Mouse (Mus musculus) adipocyte (in vitro differentiated cells): Measurements from ENCODE around the gene Zc3h10.
"Not testable (repeated sequence)": the region's sequence is repeated elsewhere in the genome, so short reads cannot be mapped to it uniquely, and the experiment has no call there.

Experiments
- DNase-seq: peaks from one replicate; pipeline ENCODE4 v3.0.0-alpha.2; 2016; ENCODE audit warnings: low spot score

Gene Zc3h10

DNA sequence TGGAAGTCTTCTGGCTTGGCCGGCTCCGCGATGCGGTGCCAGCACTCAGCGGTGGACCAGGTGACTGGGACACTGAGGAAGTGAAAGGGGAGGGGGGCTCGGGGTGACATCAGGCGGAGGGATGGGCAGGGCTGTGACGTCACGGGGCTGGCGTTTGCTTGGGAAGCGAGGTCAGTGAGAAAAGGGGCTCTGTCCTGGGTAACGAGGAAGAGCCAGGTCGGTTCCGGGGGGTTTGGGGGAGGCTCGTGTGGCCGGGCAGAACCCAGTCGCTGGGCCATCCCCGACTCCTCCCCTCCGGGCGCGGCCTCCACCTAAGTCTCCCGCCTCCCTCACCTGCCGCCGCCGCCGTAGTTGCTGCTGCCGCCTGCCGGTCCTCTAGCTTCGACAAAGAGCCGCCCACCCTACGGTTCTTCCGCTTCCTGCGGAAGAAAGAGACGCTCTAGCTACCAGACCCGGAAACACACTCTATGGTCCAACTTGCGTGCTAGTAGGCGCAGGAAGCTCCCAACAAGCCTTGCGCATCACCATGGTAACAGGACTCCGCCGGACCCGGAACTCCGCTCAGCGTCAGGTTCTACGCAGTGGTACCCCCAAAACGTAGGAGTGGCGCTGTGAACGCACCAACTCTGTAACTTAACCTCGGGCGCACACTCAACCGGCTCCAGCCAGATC is at the start of gene Zc3h10:
Zc3h10 (minus strand) TSS at position 414 of the 672 bp plus-strand sequence.
- DNase-seq = peak; percentile 97

DNA sequence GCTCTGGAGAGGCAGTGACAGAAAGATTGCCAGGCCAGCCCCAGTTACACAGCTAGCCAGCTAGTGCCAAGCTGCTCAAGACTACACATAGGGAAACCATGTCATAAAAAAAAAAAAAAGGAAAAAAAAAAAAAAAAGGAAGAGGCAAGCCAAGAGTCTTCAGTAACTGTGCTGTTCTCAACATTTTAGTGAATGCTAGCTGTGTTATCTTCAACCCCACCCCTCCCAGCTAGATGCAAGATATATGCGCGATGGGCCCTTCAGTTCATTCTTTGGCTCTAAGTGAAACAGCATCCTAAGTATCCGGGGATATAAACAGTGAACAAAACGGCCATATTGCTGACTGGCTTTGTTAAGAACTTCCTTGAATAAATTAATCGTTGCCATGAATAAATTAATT is 45.2 kb upstream of the Zc3h10 start:
- no peak for DNase-seq

DNA sequence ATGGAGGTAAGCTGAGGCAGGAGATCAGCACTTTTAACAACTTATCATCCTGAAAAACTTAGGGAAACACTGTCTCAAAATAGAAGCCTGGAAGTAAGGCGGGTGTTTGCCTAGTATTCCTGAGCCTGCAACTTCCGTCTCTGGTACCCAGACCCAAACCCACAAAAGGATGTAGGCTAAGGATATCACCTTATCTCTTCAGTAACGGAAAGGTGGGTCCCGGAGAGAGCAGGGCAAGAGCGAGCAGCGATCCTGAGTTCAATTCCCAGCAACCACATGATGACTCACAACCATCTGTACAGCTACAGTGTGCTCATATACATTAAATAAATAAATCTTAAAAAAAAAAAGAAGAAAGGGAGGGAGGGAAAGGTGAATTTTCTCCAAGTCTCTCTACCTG is 43.9 kb upstream of the Zc3h10 start:
- DNase-seq = no peak

DNA sequence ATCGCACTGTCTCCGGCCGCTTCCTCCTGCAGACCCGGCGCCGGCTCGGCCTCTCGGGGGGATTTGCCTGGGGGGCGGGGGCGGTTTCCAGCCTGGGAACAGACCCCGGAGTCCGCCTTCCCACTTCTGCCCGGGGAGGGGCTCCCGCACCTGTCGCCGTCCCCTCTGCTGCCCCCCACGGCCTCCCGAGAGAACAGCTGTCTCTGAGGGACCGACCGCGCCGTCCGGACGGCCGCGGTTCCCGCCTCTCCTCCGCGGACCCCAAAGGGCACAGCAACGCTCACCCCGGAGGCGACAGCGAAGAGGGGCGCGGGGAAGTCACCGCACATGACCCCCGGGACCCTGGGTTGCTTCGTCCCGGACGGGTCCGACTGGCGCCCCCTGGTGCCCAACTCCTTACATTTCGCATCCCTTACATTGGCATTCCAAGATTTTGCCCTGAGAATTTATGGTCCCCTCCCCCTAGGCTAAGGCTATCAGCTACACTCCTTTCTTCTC is 42.7 kb upstream of the Zc3h10 start:
- no peak for DNase-seq

DNA sequence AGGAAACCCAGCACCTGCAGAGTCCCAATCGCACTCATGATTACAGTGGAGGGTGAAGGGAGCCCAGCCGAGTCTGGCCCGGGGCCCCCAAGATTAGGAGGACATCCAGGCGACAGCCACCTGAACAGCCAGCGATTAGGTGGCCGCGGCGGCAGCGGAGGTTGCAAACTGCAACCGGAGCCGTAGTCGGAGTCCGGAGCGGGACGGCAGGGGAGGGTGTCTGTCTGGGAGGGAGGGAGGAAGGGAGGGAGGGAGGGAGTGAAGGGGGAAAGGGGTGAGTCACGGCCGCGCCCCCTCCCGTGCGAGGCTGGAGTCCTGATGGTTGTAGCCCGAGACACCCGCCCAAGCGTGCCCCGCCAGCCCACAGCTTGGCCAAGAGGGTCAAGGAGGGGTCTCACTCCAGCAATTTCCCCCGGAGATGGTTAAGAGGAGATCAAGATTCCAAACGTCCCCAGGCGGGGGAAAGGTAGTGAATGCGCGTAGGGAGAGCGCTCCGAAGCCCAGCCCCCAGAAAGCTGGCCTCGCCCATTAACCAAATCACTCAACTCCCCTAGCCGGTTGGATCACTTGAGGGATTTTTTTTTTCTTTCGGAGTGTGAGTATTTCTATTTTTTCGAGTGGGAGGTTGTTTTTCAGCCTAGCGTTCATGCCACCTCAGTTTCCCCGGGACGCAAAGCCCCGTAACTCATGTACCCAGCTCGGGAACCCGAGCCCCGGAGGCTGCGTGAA is 42.1 kb upstream of the Zc3h10 start, which contains the start of gene Erbb3:
Erbb3 (minus strand) TSS at position 189 of the 729 bp plus-strand sequence.
- no peak for DNase-seq

DNA sequence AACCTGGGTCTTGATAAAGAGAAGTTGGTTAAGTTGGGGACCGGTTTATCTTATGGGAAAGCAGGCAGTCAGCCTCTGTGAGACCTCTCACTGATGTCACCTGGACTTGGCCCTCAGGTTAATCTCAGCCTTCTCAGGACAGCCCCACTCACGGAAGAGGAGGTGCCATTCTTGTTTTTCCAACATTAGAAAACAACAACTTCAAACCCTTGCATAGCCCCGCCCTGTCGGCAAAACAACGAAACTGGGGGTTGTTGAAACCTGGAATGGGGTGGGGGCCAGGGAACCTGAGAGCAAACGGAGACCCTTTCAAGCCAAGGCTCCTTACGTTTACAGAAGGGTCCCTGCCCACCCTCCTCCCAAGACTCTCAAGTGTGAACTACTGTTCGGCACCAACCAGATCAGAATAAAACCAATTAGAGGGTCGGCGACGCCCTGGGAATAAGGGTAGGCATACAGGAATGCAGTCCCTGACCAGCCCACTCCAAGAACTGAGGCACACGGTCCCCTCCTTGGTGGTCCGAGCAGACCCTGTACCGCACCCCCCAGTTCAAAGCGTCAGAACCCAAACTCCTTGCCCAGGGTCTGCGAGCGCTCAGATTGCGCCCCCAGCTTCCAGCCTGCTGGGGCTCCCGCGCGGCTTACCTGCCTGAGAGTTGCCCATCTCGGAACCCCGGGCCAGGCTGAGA is 41.3 kb upstream of the Zc3h10 start:
- no peak for DNase-seq

DNA sequence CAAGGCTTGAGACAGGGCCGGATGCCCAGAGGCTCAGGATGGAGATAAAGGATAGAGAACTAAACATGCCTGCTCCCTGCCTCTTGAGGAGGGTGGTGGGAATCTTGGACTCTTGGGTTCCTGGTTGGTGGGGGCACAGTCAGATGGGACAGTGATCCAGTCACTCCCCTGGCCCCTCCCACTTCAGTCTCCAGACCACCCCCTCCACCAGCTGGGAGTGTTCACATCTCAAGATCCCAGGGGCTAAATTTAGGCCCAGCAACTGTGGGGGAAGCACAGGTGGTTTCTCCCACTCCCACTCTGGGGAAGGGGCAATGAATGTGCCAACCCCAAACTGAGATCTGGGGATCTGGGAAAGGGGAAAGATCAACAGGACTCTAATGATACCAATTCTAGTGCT is 40.6 kb upstream of the Zc3h10 start:
- no peak for DNase-seq

DNA sequence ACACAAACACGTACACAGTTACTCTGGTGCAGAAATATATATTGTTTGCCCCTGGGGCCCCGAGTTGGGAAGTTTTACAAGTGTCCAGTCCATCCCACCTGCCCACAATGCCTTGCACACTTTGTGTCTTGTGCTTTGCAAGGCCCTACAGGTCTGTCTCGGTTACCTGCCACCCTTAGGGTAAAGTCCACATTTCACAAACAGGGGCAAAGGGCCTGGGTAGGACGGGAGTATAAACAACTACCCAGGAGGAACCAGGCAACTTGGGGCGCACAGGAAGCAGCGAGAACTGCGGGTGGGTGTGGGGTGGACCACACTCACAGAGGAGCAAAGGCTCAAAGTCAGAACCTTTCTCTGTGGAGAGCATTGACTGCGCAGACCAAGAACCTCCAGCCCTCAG is 40.1 kb upstream of the Zc3h10 start:
- DNase-seq = no peak

DNA sequence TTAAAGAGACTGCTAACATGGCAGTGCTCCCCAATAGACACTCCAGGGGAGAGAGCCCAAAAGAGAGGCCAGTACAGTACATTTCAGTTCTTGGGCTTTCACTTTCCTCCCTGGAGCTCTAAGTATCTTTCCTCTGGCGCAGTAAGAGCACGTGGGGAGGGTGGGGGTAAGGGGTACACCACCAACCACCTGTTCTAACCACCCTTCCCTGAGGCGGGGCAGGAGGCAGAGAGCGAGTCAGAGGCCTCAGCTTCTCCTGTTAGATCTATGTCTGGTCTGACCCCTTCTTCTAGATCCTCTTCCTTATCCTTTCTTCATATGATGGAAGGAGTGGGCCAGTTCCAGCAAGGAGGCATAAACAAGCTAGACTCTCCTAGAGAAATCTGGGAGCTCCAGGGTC is 39.5 kb upstream of the Zc3h10 start:
- DNase-seq = no peak

DNA sequence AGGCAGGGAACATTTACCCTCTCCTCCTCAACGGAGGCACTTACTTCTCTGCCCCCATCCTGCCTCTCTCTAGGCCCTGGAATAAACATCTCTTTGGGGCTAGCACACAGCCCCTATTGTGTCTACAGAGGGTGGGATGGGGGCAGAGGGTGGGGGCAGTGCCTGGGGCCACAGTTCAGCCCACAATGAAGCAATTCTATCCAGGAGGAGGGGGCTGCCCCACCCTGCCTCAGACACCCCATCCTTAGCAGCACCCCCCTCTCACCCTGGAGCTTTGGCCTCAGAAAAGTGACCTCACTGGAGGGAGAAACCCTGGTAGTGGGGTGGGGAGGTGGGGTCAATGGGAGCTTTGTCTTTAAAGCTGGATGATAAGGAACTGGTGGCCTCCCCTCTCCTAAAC is 39.0 kb upstream of the Zc3h10 start:
- no peak for DNase-seq

DNA sequence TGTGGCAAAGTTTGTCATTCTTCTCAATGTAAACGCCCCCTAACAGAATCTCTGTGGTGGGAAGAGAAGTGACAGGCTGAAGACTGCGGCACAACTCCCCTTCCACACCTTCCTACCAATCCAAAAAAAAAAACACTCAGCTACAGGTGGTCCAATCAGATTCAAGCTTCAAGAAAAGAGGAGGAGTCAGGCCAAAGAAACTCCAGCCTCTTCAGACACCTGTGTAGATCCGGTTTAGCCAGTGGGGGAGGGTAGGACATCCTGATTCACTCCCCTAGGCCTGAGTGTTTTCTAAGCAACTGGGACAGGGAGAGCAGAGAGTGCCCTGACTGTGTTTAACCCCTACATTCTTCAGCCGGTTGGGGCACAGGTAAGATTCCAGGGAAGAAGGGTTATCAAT is 36.8 kb upstream of the Zc3h10 start:
- DNase-seq = no peak

DNA sequence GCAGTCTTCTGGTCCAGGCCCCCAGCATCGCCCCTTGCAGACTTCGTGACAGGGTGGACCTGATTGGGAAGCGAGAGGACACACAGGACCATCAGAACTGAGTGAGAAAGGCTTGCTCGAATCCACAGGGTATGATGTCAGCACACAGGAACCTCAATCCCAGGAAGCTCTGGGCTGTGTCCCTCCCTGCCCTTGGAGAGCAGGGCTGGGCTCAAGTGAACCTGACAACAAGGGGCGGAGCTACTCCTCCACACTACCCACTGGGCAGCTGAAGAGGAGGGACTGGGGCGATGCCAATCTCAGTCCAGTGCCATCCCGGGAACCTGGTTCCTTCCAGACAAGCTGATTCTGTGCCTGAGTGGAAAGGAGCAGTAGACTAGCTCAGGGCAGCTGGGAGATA is 36.1 kb upstream of the Zc3h10 start:
- no peak for DNase-seq

DNA sequence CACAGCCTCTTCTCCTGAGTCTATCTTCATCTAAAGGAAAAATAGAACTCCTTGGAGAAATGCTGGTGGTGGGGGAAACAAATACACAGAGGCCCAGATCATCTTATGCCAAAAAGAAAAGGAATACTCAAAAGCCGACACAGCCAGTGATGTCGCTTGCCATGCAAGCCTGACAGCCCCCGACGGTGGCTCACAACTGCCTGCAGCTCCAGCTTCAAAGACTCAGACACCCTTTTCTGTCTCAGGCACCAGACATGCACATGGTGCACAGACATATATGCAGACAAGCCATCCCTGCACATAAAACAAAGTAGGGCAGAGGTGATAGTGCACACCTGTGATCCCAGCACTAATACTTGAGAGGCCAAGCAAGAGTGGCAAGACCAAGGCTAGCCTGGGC is 32.2 kb upstream of the Zc3h10 start:
- no peak for DNase-seq

DNA sequence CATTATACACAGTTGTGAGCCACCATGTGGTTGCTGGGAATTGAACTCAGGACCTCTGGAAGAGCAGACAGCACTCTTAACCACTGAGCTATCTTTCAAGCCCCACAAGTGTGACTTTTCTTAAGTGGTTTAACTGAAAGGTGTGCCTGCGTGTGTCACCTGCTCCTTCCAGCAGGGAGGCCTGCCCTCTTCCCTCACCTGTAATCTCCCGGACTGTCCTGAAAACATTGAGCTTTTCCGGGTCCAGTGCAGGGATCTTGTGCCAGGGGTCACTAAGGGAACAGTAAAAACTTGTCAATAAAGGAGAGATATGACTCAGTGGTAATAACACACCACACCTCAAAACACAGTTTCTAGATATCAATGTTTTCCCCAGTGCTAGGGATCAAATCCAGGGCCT is 31.7 kb upstream of the Zc3h10 start:
- DNase-seq = no peak

DNA sequence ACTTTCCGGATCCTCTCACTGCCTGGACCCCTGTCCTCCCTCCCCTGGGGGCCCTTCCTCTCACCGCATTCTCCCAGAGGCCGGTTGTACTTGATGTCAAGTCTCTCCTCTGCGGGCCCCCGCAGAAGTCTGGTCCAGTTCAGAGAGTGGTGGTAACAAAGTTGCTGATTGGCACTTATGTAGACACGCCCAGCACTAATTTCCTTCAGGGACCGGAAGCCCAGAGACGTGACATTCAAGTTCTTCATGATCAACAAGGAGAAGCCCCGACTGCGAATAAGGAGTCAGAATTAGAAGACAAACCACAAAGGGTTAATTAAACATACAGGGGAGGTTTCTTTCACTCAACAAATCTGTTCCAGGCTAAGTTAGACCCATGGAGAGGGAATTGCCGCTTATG is 30.8 kb upstream of the Zc3h10 start:
- no peak for DNase-seq

DNA sequence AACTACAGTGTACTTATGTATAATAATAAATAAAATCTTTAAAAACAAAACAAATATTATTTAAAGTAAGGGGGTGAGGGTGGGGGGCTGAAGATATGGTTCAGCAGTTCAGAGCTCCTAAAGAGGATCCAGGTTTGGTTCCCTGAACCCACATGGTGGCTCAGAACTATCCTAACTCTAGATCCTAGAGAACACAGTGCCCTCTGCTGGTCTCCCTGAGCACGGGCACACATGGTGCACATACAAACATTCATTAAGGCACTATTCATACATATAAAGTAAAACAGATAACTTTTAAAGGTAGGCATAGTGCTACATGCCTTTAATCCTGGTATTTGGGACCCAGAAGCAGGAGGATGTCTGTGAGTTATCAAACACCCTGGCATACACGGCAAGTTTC is 27.5 kb upstream of the Zc3h10 start:
- DNase-seq = no peak

DNA sequence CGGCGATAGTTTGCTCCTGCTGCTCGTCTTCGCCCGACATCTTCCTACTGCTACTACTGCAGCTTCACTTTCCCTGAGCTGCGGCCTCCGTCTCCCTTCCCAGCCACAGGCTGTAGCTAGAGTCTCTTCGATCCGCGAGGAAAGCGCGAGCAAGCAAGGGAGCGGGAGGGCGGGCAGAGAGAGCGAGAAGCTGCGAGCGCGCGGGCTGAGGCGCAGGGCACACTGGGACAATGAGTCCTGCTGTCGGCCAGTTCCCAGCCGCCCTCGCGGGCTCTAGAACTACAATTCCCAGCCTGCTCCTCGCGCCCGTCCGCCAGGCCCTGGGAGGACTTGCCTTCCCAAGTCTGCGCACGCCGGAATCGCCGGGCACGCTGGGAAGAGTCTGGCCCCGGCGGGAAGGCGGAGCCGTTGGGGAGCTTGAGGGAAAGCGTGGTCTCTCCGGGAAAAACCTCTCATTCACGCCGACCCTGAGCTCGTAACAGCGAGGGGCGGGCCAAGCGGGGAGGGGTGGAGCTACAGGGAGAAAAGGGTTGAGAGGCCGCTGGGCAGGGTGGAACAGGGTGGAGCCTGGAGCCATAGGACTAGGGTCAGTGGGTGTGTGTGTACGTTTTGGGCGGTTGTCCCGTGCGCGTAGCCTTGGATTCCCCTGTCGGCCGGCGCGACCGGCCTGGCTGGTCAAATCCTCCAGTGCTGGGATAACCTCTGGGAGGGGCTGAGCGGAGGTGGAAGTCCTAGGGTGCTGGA is 18.4 kb upstream of the Zc3h10 start, which contains the start of gene Pa2g4:
Pa2g4 (minus strand) TSS at position 200 of the 744 bp plus-strand sequence.
- peak; percentile 98 for DNase-seq

DNA sequence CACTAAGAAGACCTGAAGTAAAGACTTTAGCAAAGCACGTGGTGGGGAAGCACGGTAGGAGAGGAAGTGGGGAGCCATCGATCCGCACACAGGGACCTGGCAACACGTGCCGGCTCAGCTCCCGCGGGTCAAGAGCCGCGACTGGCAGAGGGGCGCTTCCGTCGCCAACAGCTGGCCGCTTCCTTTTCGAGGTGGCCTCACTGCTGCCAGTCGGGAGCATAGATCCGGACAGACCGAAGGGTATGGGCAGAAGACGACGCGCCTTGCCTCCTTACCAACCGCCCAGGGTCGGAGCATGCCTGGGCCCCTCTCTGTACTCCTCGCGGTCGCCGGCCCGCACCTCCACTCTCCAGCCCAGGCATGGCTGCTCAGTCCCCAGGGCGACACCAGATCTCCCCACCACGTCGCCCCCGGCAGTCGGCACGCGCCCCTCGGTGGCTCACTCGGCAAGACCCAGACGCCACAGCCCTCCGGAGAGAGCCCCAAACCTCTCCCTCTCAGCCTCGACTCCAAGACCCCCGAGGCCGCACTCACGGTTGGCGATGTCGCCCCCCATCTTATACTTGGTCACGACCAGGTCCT is 17.7 kb upstream of the Zc3h10 start:
- DNase-seq = no peak

DNA sequence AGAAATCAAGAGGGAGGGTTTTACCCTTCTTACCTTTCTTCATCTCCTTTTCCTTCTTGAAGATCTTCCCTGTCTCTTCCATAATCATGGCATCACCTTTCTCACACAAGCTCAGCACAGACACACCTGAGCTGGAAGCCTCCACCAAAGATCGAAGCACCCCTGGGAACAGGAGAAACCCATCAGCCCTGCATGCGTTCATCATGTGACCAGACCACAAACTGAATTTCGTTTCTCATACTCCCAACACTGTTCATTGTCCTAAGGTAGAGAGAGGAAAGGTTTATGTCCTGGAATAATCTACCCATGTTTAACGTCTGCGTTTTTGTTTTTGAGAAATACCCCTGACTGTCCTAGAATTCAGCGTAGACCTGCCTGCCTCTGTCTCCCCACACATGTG is 16.0 kb upstream of the Zc3h10 start:
- DNase-seq = no peak

DNA sequence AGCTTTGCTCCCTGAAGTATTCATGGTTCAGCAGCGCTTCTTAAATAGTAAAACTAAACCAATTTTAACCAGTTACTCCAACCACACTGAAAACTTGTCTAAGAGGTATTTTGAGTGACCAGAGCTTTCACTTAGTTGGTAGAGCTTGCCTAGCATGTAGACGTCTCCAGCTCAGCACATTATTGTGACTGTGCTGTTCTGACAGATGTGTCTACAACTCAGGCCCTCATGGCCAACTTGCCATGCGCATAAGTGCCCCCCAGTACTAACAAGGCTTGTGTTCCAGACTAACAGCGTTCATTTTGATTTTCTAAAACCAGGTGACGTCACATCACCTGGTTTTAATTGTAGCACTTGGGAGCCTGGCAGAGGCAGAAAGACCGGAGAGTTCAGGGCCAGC is 9.4 kb upstream of the Zc3h10 start:
- no peak for DNase-seq

DNA sequence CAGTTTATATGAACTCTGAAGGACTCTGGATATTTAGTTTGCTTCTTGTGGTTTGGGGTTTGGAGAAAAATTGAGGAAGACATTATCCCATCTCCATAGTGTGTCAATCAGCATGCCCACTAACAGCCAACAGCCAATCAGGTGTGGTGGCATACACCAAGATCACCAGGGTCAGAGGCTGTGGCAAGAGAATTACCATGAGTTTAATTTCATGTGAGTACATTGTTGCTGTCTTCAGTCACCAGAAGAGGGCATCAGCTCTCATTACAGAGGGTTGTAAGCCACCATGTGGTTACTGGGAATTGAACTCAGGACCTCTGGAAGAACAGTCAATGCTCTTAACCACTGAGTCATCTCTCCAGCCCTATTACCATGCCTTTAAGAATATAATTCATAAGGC is 8.7 kb upstream of the Zc3h10 start:
- peak; percentile 24 for DNase-seq

DNA sequence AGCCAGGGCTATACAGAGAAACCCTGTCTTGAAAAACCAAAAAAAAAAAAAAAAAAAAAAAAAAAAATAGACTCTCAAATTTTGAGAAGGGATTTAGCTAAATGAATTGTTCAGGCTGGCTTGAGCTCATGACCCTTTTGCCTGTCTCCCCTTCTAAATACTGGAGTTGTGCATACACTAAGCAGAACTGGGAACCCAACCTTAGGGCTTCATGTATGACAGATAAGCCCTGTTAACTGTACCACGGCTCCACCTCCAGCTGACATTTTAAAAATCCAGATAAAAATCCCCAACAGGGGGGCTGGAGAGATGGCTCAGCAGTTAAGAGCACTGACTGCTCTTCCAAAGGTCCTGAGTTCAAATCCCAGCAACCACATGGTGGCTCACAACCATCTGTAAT is 8.0 kb upstream of the Zc3h10 start:
- DNase-seq = not testable (repeated sequence)
